In the genomic region with DNA sequence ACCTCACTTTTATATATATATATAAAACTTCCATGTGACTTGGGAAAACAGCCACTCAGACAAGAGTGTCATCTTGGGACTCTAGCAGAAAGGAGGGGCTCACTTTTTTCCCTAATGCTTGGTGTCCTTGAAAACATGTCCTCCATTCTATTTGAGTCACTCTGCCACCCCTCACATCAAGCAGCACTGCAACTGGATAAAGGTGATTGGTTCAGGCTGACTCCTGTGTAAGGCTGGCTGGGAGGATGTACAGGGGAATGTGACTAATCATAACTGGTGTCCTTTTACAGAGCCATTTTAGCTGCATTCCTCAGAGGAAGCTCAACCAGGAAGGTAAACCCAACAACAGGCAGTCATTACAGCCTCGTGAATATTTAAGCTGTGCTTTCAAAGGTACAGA, we compare ENCODE assay signal across 22 mouse cellular contexts.
A peak's percentile ranks its signal among the peaks of the same experiment; 100 is the strongest.
DNase-seq lines count a peak whose midpoint lies in the region; ATAC-seq and TF ChIP-seq lines count a peak whose summit lies in the region.
"Had no signal": no experiment of that assay in that cellular context is flagged by ENCODE, and none has a peak within 500 bp of the region (broad histone marks: within the 10 kb centered on the region; RNA-seq: fewer than 3 reads in every experiment).

No protein-coding gene starts in this region.

- intact Hi-C loops in heart, postnatal 14 days (cut with DNase I) = no loop called here

- no peak overlapping the region for H3K9ac ChIP-seq in heart, embryonic 13.5 days
- H3K9ac ChIP-seq in heart, postnatal 0 days (replicated peaks; ENCODE audit: low read depth, low read length) = no peak overlapping the region
- H3K9ac ChIP-seq in kidney, embryonic 14.5 days (ENCODE audit: low read depth, low read length) = no peak overlapping the region
- H3K9ac ChIP-seq: embryonic facial prominence, embryonic 13.5 days; forebrain, embryonic 12.5 days; hindbrain, embryonic 14.5 days; intestine, embryonic 15.5 days; kidney, embryonic 15.5 days had no signal

- H3K4me1 ChIP-seq in heart, embryonic 13.5 days = peaks cover 97% of the 10 kb centered on the region
- H3K4me1 ChIP-seq in heart, postnatal 0 days (ENCODE audit: control insufficient read depth, insufficient read depth) = peaks cover 50% of the 10 kb centered on the region
- peaks cover 6% of the 10 kb centered on the region; the same call in 1 of the 2 replicates for H3K4me1 ChIP-seq in kidney, embryonic 14.5 days (ENCODE audit: control insufficient read depth, insufficient read depth, low read length)
- H3K4me1 ChIP-seq: intestine, embryonic 15.5 days had no signal

- H3K27ac ChIP-seq in heart, embryonic 13.5 days (replicated peaks) = peak overlapping the region; percentile 53
- peak overlapping the region; percentile 54 for H3K27ac ChIP-seq in heart, postnatal 0 days (ENCODE audit: low read depth)
- no peak overlapping the region for H3K27ac ChIP-seq in kidney, embryonic 14.5 days (ENCODE audit: low read depth, low read length)
- H3K27ac ChIP-seq: embryonic facial prominence, embryonic 13.5 days; forebrain, embryonic 12.5 days; hindbrain, embryonic 10.5 days; hindbrain, embryonic 14.5 days; intestine, embryonic 15.5 days; kidney, embryonic 15.5 days had no signal

- H3K9me3 ChIP-seq in heart, embryonic 13.5 days = no peaks in the 10 kb centered on the region
- H3K9me3 ChIP-seq in heart, postnatal 0 days (replicated peaks; ENCODE audit: control insufficient read depth, low read length) = no peaks in the 10 kb centered on the region
- H3K9me3 ChIP-seq in kidney, embryonic 14.5 days (ENCODE audit: control insufficient read depth, low read length) = no peaks in the 10 kb centered on the region
- H3K9me3 ChIP-seq: embryonic facial prominence, embryonic 13.5 days; forebrain, embryonic 12.5 days; hindbrain, embryonic 10.5 days; intestine, embryonic 15.5 days; kidney, embryonic 15.5 days had no signal

- no peak overlapping the region for H3K4me2 ChIP-seq in heart, embryonic 13.5 days
- no peak overlapping the region for H3K4me2 ChIP-seq in heart, postnatal 0 days (ENCODE audit: low read depth, low read length)
- no peak overlapping the region for H3K4me2 ChIP-seq in kidney, embryonic 14.5 days (replicated peaks; ENCODE audit: low read depth, low read length)
- H3K4me2 ChIP-seq: embryonic facial prominence, embryonic 13.5 days; forebrain, embryonic 12.5 days; hindbrain, embryonic 14.5 days; intestine, embryonic 15.5 days; kidney, embryonic 15.5 days had no signal

- TF ChIP-seq EP300 in heart, postnatal 0 days (IDR thresholded peaks at IDR 0.05; ENCODE audit: low read depth) = no peak

- H3K4me3 ChIP-seq in heart, embryonic 13.5 days = no peak overlapping the region
- no peak overlapping the region for H3K4me3 ChIP-seq in heart, postnatal 0 days (ENCODE audit: low read depth, low read length)
- H3K4me3 ChIP-seq in kidney, embryonic 14.5 days (ENCODE audit: low read length) = no peak overlapping the region
- H3K4me3 ChIP-seq: embryonic facial prominence, embryonic 13.5 days; forebrain, embryonic 12.5 days; hindbrain, embryonic 10.5 days; intestine, embryonic 15.5 days; kidney, embryonic 15.5 days had no signal

- DNase-seq in heart, adult 11 months = peak; percentile 25
- DNase-seq in heart, postnatal 14 days = no peak
- DNase-seq in heart, postnatal 4 days = no peak
- peak; percentile 53 for DNase-seq in heart, postnatal 0 days (ENCODE audit: low spot score)
- no peak for DNase-seq in heart, adult 8-10 months (ENCODE audit: low spot score)
- DNase-seq: adrenal gland, adult 2 months; adrenal gland, postnatal 25 days; cerebellum, adult 18-20 months; cerebellum, adult 9-11 months; cerebellum, postnatal 36 days; gastrocnemius, postnatal 10 days; kidney, adult 18-20 months had no signal

- no peak for ATAC-seq in heart, embryonic 13.5 days (ENCODE audit: extremely low read depth, insufficient number of reproducible peaks, low FRiP score, low TSS enrichment)
- peak; percentile 59; the same call in 1 of the 2 replicates for ATAC-seq in heart, postnatal 0 days (ENCODE audit: insufficient read depth, low read depth)
- ATAC-seq in kidney, embryonic 14.5 days (ENCODE audit: low FRiP score, low TSS enrichment) = no peak
- ATAC-seq: forebrain, embryonic 16.5 days; intestine, embryonic 15.5 days had no signal

- WGBS in heart, embryonic 13.5 days = 48% methylated on average over 1 of the region's 1 CpGs
- WGBS in heart, postnatal 0 days = 42% methylated on average over 1 of the region's 1 CpGs
- WGBS in kidney, embryonic 14.5 days = 53% methylated on average over 1 of the region's 1 CpGs

- no peak for TF ChIP-seq CTCF in heart, postnatal 0 days (IDR thresholded peaks at IDR 0.05; ENCODE audit: low read depth)

- no peaks in the 10 kb centered on the region for H3K27me3 ChIP-seq in heart, embryonic 13.5 days (replicated peaks)
- no peaks in the 10 kb centered on the region for H3K27me3 ChIP-seq in heart, postnatal 0 days (ENCODE audit: control insufficient read depth, insufficient read depth, low read length)
- no peaks in the 10 kb centered on the region for H3K27me3 ChIP-seq in kidney, embryonic 14.5 days (ENCODE audit: control insufficient read depth, insufficient read depth, low read length)
- H3K27me3 ChIP-seq: CH12.LX; embryonic facial prominence, embryonic 13.5 days; forebrain, embryonic 12.5 days; intestine, embryonic 15.5 days; kidney, embryonic 15.5 days had no signal

- no peaks in the 10 kb centered on the region for H3K36me3 ChIP-seq in heart, embryonic 13.5 days
- H3K36me3 ChIP-seq in heart, postnatal 0 days (replicated peaks; ENCODE audit: control insufficient read depth, insufficient read depth, low read length) = no peaks in the 10 kb centered on the region
- H3K36me3 ChIP-seq in kidney, embryonic 14.5 days (ENCODE audit: control insufficient read depth, insufficient read depth, low read length) = no peaks in the 10 kb centered on the region
- H3K36me3 ChIP-seq: embryonic facial prominence, embryonic 13.5 days; forebrain, embryonic 12.5 days; hindbrain, embryonic 10.5 days; intestine, embryonic 15.5 days; kidney, embryonic 15.5 days had no signal

Comparison
In these comparisons a context has a peak if more than half of its experiments do, and no peak if none do; other contexts are left out.
1. DNase-seq: peak in heart, adult 11 months (single experiment) and heart, postnatal 0 days (single experiment); none in heart, postnatal 14 days (0 of 2), heart, postnatal 4 days (single experiment) and heart, adult 8-10 months (single experiment).